Mouse (Mus musculus): ENCODE measurements at regions not wholly inside any gene's neighbourhood (a gene's known extent, or its start where the extent isn't known, plus 50 kb on each side); places are given as distances from the start of the nearest gene placed in this dataset.
A peak's percentile ranks its signal among the peaks of the same experiment; 100 is the strongest.

GRCm38 (mm10) chr13:97651761-97652160 is 108.7 kb downstream of the Gm10260 start:
- DNase-seq: no peak

GRCm38 (mm10) chr13:97651176-97651575 is 109.3 kb downstream of the Gm10260 start:
- no peak for DNase-seq

GRCm38 (mm10) chr13:97650191-97650590 is 110.2 kb downstream of the Gm10260 start:
- no peak for DNase-seq

GRCm38 (mm10) chr13:97647486-97647885 is 112.9 kb downstream of the Gm10260 start:
- DNase-seq: no peak

GRCm38 (mm10) chr13:97646021-97646385 is 114.4 kb downstream of the Gm10260 start:
- DNase-seq: no peak

- no peak for DNase-seq
These were observed 115.1 kb downstream of the Gm10260 start for GRCm38 (mm10) chr13:97645107-97646020.

GRCm38 (mm10) chr13:97640236-97640635 is 120.2 kb downstream of the Gm10260 start:
- no peak for DNase-seq

GRCm38 (mm10) chr13:97639656-97640055 is 120.8 kb downstream of the Gm10260 start:
- DNase-seq: no peak

- DNase-seq: peak; percentile 30
These were observed 121.9 kb downstream of the Gm10260 start for GRCm38 (mm10) chr13:97638457-97639088.

- no peak for DNase-seq
These were observed 122.9 kb downstream of the Gm10260 start for GRCm38 (mm10) chr13:97637506-97637905.

GRCm38 (mm10) chr13:97634041-97634788 is 126.2 kb downstream of the Gm10260 start:
- DNase-seq: peak; percentile 80

- peak; percentile 39 for DNase-seq
These were observed 126.9 kb downstream of the Gm10260 start for GRCm38 (mm10) chr13:97633551-97633950.

GRCm38 (mm10) chr13:97631872-97632402 is 128.5 kb downstream of the Gm10260 start:
- peak; percentile 68 for DNase-seq

GRCm38 (mm10) chr13:97630921-97631320 is 129.5 kb downstream of the Gm10260 start:
- DNase-seq: no peak

- DNase-seq: peak; percentile 67
These were observed 131.8 kb downstream of the Gm10260 start for GRCm38 (mm10) chr13:97628608-97629007.

- DNase-seq: peak; percentile 63
These were observed 133.2 kb downstream of the Gm10260 start for GRCm38 (mm10) chr13:97627247-97627646.

- DNase-seq: no peak
These were observed 133.6 kb downstream of the Gm10260 start for GRCm38 (mm10) chr13:97626786-97627185.

GRCm38 (mm10) chr13:97626116-97626515 is 134.3 kb downstream of the Gm10260 start:
- DNase-seq: no peak

- no peak for DNase-seq
These were observed 135.0 kb downstream of the Gm10260 start for GRCm38 (mm10) chr13:97625391-97625790.

GRCm38 (mm10) chr13:97618190-97618586 is 142.2 kb downstream of the Gm10260 start:
- DNase-seq: no peak

- no peak for DNase-seq
These were observed 142.8 kb downstream of the Gm10260 start for GRCm38 (mm10) chr13:97617511-97618189.

GRCm38 (mm10) chr13:97616919-97617318 is 143.5 kb downstream of the Gm10260 start:
- no peak for DNase-seq

Measured in right cerebral cortex, adult 18-20 months (tissue).